In the genomic region with DNA sequence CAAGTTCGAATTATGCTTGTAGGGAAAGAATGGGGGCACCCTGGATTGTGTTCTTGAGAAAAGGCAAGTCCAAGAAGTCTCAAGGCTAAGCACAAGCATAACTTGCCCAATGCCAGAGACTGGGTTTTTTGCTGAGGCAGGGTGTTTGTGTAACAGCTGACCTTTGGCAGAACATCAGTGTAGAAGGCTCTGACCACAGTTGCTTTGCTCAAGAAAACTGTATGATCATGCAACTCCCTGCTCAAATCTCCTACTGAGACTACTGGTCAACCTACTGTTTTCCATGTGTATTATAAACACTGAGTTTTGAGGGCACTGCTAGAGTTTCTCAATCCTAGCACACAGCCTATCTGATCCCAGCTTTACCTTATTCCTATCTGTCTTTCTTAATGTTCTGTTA, we compare ENCODE assay signal across 16 mouse cellular contexts.
DNase-seq lines count a peak whose midpoint lies in the region; ATAC-seq lines count a peak whose summit lies in the region.
"Had no signal": no experiment of that assay in that cellular context is flagged by ENCODE, and none has a peak within 500 bp of the region (broad histone marks: within the 10 kb centered on the region; RNA-seq: fewer than 3 reads in every experiment).

No protein-coding gene starts in this region.

- H3K4me1 ChIP-seq in forebrain, embryonic 12.5 days, result no peaks in the 10 kb centered on the region
- no peaks in the 10 kb centered on the region for H3K4me1 ChIP-seq in hindbrain, embryonic 11.5 days (replicated peaks; ENCODE audit: control insufficient read depth, insufficient read depth, low read length)
- H3K4me1 ChIP-seq: embryonic facial prominence, embryonic 13.5 days; heart, embryonic 15.5 days had no signal

- peak; percentile 12 for DNase-seq in kidney, adult 9 months
- no peak for DNase-seq in kidney, adult 11 months
- peak; percentile 15 for DNase-seq in adrenal gland, postnatal 10 days
- peak; percentile 5 for DNase-seq in lung, postnatal 14 days
- no peak for DNase-seq in hindbrain, embryonic 11.5 days (ENCODE audit: low spot score)
- DNase-seq: cerebellum, postnatal 10 days; gastrocnemius, postnatal 25 days; kidney, adult 8-10 months; spleen, adult 18-20 months; thymus, postnatal 36 days had no signal

- 80% methylated on average over 1 of the region's 1 CpGs for WGBS in forebrain, embryonic 12.5 days
- 72% methylated on average over 1 of the region's 1 CpGs for WGBS in hindbrain, embryonic 11.5 days

- H3K9me3 ChIP-seq in forebrain, embryonic 12.5 days, result no peaks in the 10 kb centered on the region
- no peaks in the 10 kb centered on the region for H3K9me3 ChIP-seq in hindbrain, embryonic 11.5 days (ENCODE audit: control insufficient read depth, low read length)
- H3K9me3 ChIP-seq: embryonic facial prominence, embryonic 13.5 days; heart, embryonic 15.5 days had no signal

- no peaks in the 10 kb centered on the region for H3K27me3 ChIP-seq in forebrain, embryonic 12.5 days
- H3K27me3 ChIP-seq in hindbrain, embryonic 11.5 days (ENCODE audit: control insufficient read depth, insufficient read depth, low read length), result no peaks in the 10 kb centered on the region
- H3K27me3 ChIP-seq: embryonic facial prominence, embryonic 13.5 days; heart, embryonic 15.5 days had no signal

- H3K4me2 ChIP-seq in forebrain, embryonic 12.5 days, result no peak overlapping the region
- no peak overlapping the region for H3K4me2 ChIP-seq in hindbrain, embryonic 11.5 days (replicated peaks; ENCODE audit: low read depth, low read length)
- H3K4me2 ChIP-seq: embryonic facial prominence, embryonic 13.5 days; heart, embryonic 15.5 days; liver, embryonic 11.5 days had no signal

- H3K9ac ChIP-seq in forebrain, embryonic 12.5 days, result no peak overlapping the region
- no peak overlapping the region for H3K9ac ChIP-seq in hindbrain, embryonic 11.5 days (ENCODE audit: low read depth, low read length)
- H3K9ac ChIP-seq: embryonic facial prominence, embryonic 13.5 days; heart, embryonic 15.5 days had no signal

- H3K36me3 ChIP-seq in forebrain, embryonic 12.5 days (replicated peaks), result no peaks in the 10 kb centered on the region
- H3K36me3 ChIP-seq in hindbrain, embryonic 11.5 days (ENCODE audit: control insufficient read depth, insufficient read depth, low read length), result no peaks in the 10 kb centered on the region
- H3K36me3 ChIP-seq: embryonic facial prominence, embryonic 13.5 days; heart, embryonic 15.5 days had no signal

- no peak overlapping the region for H3K4me3 ChIP-seq in forebrain, embryonic 12.5 days (replicated peaks)
- H3K4me3 ChIP-seq in hindbrain, embryonic 11.5 days (ENCODE audit: low read depth, low read length), result no peak overlapping the region
- H3K4me3 ChIP-seq: embryonic facial prominence, embryonic 13.5 days; heart, embryonic 15.5 days had no signal

- 0 out of 2 replicates have a peak, but pooled peaks have one; percentile 36 for ATAC-seq in neutrophil, adult 5-6 weeks (ENCODE audit: extremely low read depth, insufficient number of reproducible peaks, low FRiP score, poor library complexity, severe bottlenecking)
- no peak for ATAC-seq in forebrain, embryonic 12.5 days (ENCODE audit: low FRiP score)
- ATAC-seq in hindbrain, embryonic 11.5 days (ENCODE audit: low FRiP score), result no peak
- ATAC-seq: forebrain, embryonic 16.5 days had no signal

- H3K27ac ChIP-seq in forebrain, embryonic 12.5 days, result no peak overlapping the region
- H3K27ac ChIP-seq in hindbrain, embryonic 11.5 days (ENCODE audit: low read depth, low read length), result no peak overlapping the region
- H3K27ac ChIP-seq: embryonic facial prominence, embryonic 13.5 days; heart, embryonic 15.5 days had no signal

Comparison
In these comparisons a context has a peak if more than half of its experiments do, and no peak if none do; other contexts are left out.
1. DNase-seq: peak in kidney, adult 9 months (single experiment), adrenal gland, postnatal 10 days (single experiment) and lung, postnatal 14 days (single experiment); none in kidney, adult 11 months (single experiment) and hindbrain, embryonic 11.5 days (single experiment).